Mouse (Mus musculus) cerebellum, adult 2 months (tissue): ENCODE data around the gene Bpifa1.

Source experiments
- CTCF ChIP-seq: fragments of 200-500 bp; IDR thresholded peaks from 2 replicates; pipeline ENCODE4 v1.5.1; 2011; ENCODE audit warnings: low read depth, mild to moderate bottlenecking, control low read depth, low read length, moderate library complexity, borderline replicate concordance; ENCODE audit not compliant: insufficient read depth
- POLR2A ChIP-seq: fragments of 200-500 bp; IDR thresholded peaks from 2 replicates; pipeline ENCODE4 v1.6.1; 2011; ENCODE audit warnings: low read length, control low read depth, borderline replicate concordance; ENCODE audit not compliant: insufficient read depth

DNA sequence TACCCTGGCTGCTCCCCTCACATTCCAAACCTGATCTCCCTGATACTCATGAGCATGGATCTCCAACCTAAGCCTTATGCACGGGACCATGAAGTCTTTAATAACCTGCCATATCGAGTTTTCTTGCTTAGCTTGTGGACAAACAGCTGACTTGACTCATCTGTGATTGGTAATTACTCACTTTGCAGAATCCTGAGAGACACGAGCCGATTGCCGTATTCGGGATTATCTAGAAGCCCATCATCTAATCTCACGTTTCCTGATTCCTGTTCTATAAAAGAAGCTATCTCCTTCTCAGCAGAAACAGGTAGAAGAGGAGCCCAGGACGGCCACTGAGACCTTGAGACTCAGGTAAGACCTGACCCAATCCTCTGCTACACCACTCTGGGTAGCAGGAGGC, 19.6 kb downstream of the Bpifa1 start, which contains the start of gene Bpifa5:
- TF ChIP-seq POLR2A (no peak), CTCF (no peak)
